Mouse (Mus musculus) heart, postnatal 0 days (tissue): Measurements from ENCODE around the gene Ndrg3.

Source experiments
- CTCF ChIP-seq: IDR thresholded peaks from 2 replicates; pipeline ENCODE4 v1.5.1; 2016; ENCODE audit warnings: antibody characterized with exemption, control low read depth, low read depth
- EP300 ChIP-seq: IDR thresholded peaks from 2 replicates; pipeline ENCODE4 v1.6.1; 2016; ENCODE audit warnings: antibody characterized with exemption, low read depth

GRCm38 (mm10) chr2:156901344-156901743, 90.5 kb downstream of the Ndrg3 start:
- no peak for TF ChIP-seq EP300
- no peak for TF ChIP-seq CTCF
